Mouse (Mus musculus) kidney, embryonic 15.5 days (tissue): ENCODE data around the gene Sgf29. TPM values are rescaled to one million over a fixed set of nuclear protein-coding genes. Genes with fewer than 3 reads are reported as not detected.

ENCODE experiments used
- ATAC-seq: fragments of 200-750 bp; cut with Nextera tagmentation; replicated peaks from 2 replicates; pipeline ENCODE4 v1.8.0; 2017; ENCODE audit warnings: moderate TSS enrichment; ENCODE audit not compliant: low FRiP score
- H3K27ac ChIP-seq: fragments of 300-500 bp; sonication (generic); 2 replicates; pipeline ENCODE4 v1.5.1; 2015; ENCODE audit warnings: mild to moderate bottlenecking, inconsistent platforms
- H3K27me3 ChIP-seq: fragments of 300-500 bp; sonication (generic); 2 replicates; pipeline ENCODE4 v1.6.1; 2015; ENCODE audit warnings: inconsistent platforms
- H3K36me3 ChIP-seq: fragments of 300-500 bp; sonication (generic); 2 replicates; pipeline ENCODE4 v1.6.1; 2015; ENCODE audit warnings: inconsistent platforms
- H3K4me1 ChIP-seq: fragments of 300-500 bp; sonication (generic); 2 replicates; pipeline ENCODE4 v1.6.1; 2015; ENCODE audit warnings: inconsistent platforms
- H3K4me2 ChIP-seq: fragments of 300-500 bp; sonication (generic); 2 replicates; pipeline ENCODE4 v1.6.1; 2015; ENCODE audit warnings: moderate library complexity, mild to moderate bottlenecking, inconsistent platforms
- H3K4me3 ChIP-seq: fragments of 300-500 bp; sonication (generic); replicated peaks from 2 replicates; pipeline ENCODE4 v1.5.1; 2015; ENCODE audit warnings: mild to moderate bottlenecking, inconsistent platforms
- H3K9ac ChIP-seq: fragments of 300-500 bp; sonication (generic); 2 replicates; pipeline ENCODE4 v1.6.1; 2015; ENCODE audit warnings: mild to moderate bottlenecking, inconsistent platforms
- H3K9me3 ChIP-seq: fragments of 300-500 bp; sonication (generic); replicated peaks from 2 replicates; pipeline ENCODE4 v1.6.1; 2016; ENCODE audit warnings: inconsistent platforms
- WGBS: fragments of 180-500 bp; shearing (Covaris S2); methylation state at CpG from one replicate; pipeline ENCODE4 v1.1.7; 2015; ENCODE audit warnings: mixed read lengths; 5-methylcytosine and 5-hydroxymethylcytosine counted together
- polyA plus RNA-seq: library from polyadenylated mRNA; unstranded; fragments of >200 nt; fragmentation: Nextera tagmentation; extraction: Ambion mirVana; gene quantifications from 2 replicates; pipeline ENCODE4 v1.2.1, GENCODE M21; 2015

Gene Sgf29
- polyA plus RNA-seq, 1 experiment from 2014 or later = 55.0 TPM

DNA sequence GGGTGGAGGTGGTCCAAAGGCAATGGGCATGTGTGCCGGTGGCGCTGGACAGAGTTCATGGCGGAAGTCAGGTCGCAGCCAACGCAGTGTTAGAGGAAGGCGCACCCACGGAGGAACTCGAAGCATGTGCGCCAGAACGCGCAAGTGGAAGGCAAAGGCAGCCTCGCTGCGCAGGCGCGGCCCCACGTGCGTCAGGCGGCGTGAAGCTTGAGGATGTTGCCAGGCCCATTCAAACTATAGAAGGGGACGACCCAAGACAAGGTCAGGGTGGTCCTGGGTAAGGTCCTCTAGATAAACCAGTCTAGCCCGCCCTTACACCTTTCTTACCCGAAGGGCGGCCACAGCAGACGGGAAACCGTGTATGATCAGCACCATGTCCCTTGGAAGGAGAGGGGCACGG is 43.3 kb downstream of the Sgf29 start:
- 95% methylated on average over 26 of the region's 26 CpGs for WGBS
- Histone ChIP-seq H3K4me3 (no peak overlapping the region), H3K9ac (no peak overlapping the region), H3K9me3 (no peaks in the 10 kb centered on the region), H3K36me3 (peaks cover 30% of the 10 kb centered on the region), H3K27me3 (no peaks in the 10 kb centered on the region), H3K27ac (no peak overlapping the region), H3K4me1 (peaks cover 25% of the 10 kb centered on the region), H3K4me2 (no peak overlapping the region)
- ATAC-seq = no peak

DNA sequence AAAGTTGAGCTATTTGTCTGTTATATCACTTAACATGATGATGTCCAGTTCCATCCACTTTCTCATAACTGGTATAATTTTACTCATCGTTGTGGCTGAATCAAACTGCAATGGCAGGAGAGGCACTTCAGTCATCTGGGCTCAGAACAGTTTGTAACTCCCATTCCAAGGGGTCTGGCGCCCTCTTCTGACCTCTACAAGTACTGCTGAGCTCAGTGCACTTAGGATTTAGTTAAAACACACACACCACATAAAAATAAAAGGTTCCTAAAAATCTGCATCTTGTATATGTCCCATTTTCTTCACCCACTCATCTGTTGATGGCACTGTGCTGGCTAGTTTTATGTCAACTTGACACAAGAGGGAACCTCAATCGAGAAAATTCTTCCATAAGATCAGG is 44.1 kb downstream of the Sgf29 start:
- ATAC-seq = no peak
- Histone ChIP-seq H3K9ac (no peak overlapping the region), H3K4me1 (peaks cover 25% of the 10 kb centered on the region), H3K9me3 (no peaks in the 10 kb centered on the region), H3K4me3 (no peak overlapping the region), H3K27me3 (no peaks in the 10 kb centered on the region), H3K4me2 (no peak overlapping the region), H3K36me3 (peaks cover 35% of the 10 kb centered on the region), H3K27ac (no peak overlapping the region)
- WGBS = 38% methylated on average over 3 of the region's 3 CpGs

DNA sequence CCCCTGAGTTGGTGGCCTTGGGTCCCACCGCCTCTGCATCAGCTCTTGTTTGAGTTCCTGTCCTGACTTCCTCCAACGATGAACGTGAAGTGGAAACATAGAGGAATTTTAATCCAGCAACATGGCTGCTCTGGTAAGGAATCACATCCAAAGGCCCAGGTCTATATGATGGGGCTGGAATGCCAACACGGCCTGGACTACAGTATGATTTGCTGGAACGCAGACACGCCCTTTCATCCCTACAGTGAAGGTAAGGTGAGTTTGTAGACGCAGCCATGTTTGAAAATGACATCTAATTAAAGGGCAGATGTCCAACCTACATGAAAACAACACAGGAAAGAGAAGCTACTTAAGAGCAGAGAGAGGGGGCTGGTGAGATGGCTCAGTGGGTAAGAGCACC is 44.7 kb downstream of the Sgf29 start:
- Histone ChIP-seq H3K4me3 (no peak overlapping the region), H3K4me1 (peaks cover 25% of the 10 kb centered on the region), H3K9ac (no peak overlapping the region), H3K36me3 (peaks cover 35% of the 10 kb centered on the region), H3K9me3 (no peaks in the 10 kb centered on the region), H3K27me3 (no peaks in the 10 kb centered on the region), H3K4me2 (no peak overlapping the region), H3K27ac (no peak overlapping the region)
- WGBS = 87% methylated on average over 7 of the region's 7 CpGs
- ATAC-seq = no peak

DNA sequence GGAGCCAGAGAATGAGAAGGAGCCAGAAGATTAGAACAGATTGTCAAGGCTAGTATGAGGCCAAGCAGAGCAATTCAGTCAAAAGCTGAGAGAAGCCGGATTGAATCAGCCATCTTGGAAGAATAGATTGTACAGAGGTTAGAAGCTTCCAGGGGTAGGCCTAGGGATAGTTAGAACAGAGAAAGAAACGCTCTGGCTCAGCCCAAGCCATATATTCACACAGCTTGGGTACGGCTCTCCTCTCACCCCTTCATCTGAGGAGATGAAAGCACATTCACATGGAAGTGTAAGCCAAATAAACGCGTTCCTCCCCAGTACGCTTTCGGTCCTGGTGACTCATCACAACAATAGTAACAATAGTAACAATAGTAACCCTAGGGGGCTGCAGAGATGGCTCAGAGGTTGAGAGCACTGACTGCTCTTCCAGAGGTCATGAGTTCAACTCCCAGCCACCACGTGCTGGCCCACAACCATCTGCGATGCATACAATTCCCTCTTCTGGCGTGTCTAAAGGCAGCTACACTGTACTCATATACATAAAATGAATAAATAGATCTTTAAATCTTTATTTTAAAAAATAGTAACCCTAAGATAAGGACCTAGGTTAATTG is 45.4 kb downstream of the Sgf29 start:
- no peak for ATAC-seq
- peak overlapping the region; percentile 90 for H3K4me2 ChIP-seq
- H3K9ac ChIP-seq = peak overlapping the region; percentile 85
- peak overlapping the region; percentile 93 for H3K4me3 ChIP-seq
- H3K27me3 ChIP-seq = no peaks in the 10 kb centered on the region
- 21% methylated on average over 10 of the region's 10 CpGs for WGBS
- peaks cover 40% of the 10 kb centered on the region for H3K36me3 ChIP-seq
- H3K9me3 ChIP-seq = no peaks in the 10 kb centered on the region
- H3K27ac ChIP-seq = peak overlapping the region; percentile 98
- peaks cover 25% of the 10 kb centered on the region for H3K4me1 ChIP-seq

DNA sequence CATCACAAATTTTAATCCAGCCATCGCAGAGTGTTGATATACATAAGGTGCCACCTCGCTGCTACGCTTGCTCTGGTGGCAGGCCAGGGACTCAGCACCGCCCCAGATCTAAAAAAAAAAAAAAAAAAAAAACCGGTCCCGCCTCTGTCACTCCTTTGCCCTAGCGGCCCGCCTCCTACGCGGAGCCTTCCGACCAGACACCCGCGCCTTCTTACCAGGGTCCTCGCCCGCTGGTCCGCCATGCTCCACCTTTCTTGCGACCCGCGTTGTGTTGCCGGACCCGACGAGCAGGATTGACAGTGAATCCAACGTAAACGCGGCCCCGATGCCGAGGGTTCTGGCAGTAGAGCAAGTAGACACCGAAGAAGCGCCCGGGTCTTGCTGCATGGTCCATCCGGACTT is 46.1 kb downstream of the Sgf29 start, which contains the start of gene Bola2:
Gene Bola2, plus strand, starts transcription at position 192 of the 402 bp plus-strand sequence.
- Histone ChIP-seq H3K36me3 (peaks cover 39% of the 10 kb centered on the region), H3K4me3 (peak within 1 kb of the TSS; percentile 93), H3K9ac (peak within 1 kb of the TSS; percentile 85), H3K4me1 (peaks cover 25% of the 10 kb centered on the region), H3K4me2 (peak within 1 kb of the TSS; percentile 90), H3K27me3 (no peaks in the 10 kb centered on the region), H3K9me3 (no peaks in the 10 kb centered on the region), H3K27ac (peak within 1 kb of the TSS; percentile 98)
- ATAC-seq = peak; percentile 64
- WGBS = under 1% methylated on average over 31 of the region's 31 CpGs

GRCm38 (mm10) chr7:126695631-126696207 is 46.6 kb downstream of the Sgf29 start, which contains the start of gene Slx1b:
Gene Slx1b, minus strand, starts transcription at chr7:126695784.
- H3K27me3 ChIP-seq = no peaks in the 10 kb centered on the region
- no peaks in the 10 kb centered on the region for H3K9me3 ChIP-seq
- peaks cover 25% of the 10 kb centered on the region for H3K4me1 ChIP-seq
- peaks cover 37% of the 10 kb centered on the region for H3K36me3 ChIP-seq
- peak within 1 kb of the TSS; percentile 90 for H3K4me2 ChIP-seq
- H3K4me3 ChIP-seq = peak within 1 kb of the TSS; percentile 93
- 0% methylated on average over 40 of the region's 40 CpGs for whole genome bisulfite sequencing
- peak; percentile 97 for ATAC-seq
- peak within 1 kb of the TSS; percentile 98 for H3K27ac ChIP-seq
- H3K9ac ChIP-seq = peak within 1 kb of the TSS; percentile 85

GRCm38 (mm10) chr7:126696303-126696702 is 47.2 kb downstream of the Sgf29 start:
- Histone ChIP-seq H3K4me2 (peak overlapping the region; percentile 90), H3K27ac (peak overlapping the region; percentile 98), H3K27me3 (no peaks in the 10 kb centered on the region), H3K9me3 (no peaks in the 10 kb centered on the region), H3K9ac (peak overlapping the region; percentile 76), H3K36me3 (peaks cover 31% of the 10 kb centered on the region), H3K4me1 (peaks cover 31% of the 10 kb centered on the region), H3K4me3 (peak overlapping the region; percentile 93)
- ATAC-seq = no peak; the same call in 1 of the 2 replicates
- WGBS = 3% methylated on average over 17 of the region's 17 CpGs

DNA sequence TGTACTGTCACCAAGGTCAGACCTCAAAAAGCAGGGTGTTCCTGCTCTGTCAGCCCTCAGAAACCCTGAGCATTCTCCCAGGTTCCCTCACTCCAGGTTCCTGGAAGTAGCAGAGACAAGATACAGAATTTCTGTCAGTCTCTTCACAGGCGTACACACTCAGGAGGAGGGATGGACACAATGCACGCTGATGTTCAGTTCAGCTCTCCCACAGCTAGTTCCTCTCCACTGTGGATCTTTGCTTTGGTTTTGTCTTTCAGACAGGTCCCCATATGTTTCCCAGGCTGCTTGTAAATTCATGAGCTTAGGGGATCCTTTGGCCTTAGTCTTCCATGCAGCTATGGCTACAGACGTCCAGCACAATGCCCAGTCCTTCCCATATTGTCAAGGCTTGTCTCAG is 47.8 kb downstream of the Sgf29 start:
- peaks cover 26% of the 10 kb centered on the region for H3K36me3 ChIP-seq
- peak overlapping the region; percentile 76; the same call in 1 of the 2 replicates for H3K9ac ChIP-seq
- 0 out of 2 replicates have a peak, but pooled peaks cover 2% of the 10 kb centered on the region for H3K27me3 ChIP-seq
- no peaks in the 10 kb centered on the region for H3K9me3 ChIP-seq
- H3K4me1 ChIP-seq = peaks cover 34% of the 10 kb centered on the region
- H3K4me2 ChIP-seq = peak overlapping the region; percentile 90
- no peak overlapping the region for H3K27ac ChIP-seq
- no peak for ATAC-seq
- 73% methylated on average over 3 of the region's 3 CpGs for WGBS
- H3K4me3 ChIP-seq = peak overlapping the region; percentile 93

DNA sequence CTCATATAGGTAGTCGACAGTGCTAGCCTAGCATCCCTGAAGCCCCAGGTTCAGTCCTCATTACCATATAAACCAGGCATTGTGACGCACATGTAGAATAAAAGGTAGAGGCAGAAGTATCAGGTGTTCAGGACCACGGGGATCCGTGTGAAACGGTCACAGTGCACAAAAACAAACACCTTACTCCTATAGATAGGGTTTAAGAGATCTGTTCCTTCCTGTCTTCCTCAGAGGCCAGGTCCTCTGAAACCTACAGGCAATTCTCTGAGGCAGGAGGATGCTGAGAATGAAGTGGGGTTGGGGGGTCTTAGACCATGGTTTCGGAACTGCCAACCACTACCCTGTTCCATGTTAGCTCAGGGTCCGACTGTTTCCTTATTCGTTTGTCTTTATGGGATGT is 48.7 kb downstream of the Sgf29 start:
- Histone ChIP-seq H3K27ac (no peak overlapping the region), H3K9ac (no peak overlapping the region), H3K4me1 (peaks cover 34% of the 10 kb centered on the region), H3K36me3 (peaks cover 17% of the 10 kb centered on the region; the same call in 1 of the 2 replicates), H3K4me3 (no peak overlapping the region), H3K27me3 (peaks cover 11% of the 10 kb centered on the region; the same call in 1 of the 2 replicates), H3K4me2 (no peak overlapping the region), H3K9me3 (no peaks in the 10 kb centered on the region)
- WGBS = 96% methylated on average over 8 of the region's 8 CpGs
- no peak for ATAC-seq

GRCm38 (mm10) chr7:126700063-126701015 is 51.2 kb downstream of the Sgf29 start:
- H3K4me2 ChIP-seq = no peak overlapping the region

DNA sequence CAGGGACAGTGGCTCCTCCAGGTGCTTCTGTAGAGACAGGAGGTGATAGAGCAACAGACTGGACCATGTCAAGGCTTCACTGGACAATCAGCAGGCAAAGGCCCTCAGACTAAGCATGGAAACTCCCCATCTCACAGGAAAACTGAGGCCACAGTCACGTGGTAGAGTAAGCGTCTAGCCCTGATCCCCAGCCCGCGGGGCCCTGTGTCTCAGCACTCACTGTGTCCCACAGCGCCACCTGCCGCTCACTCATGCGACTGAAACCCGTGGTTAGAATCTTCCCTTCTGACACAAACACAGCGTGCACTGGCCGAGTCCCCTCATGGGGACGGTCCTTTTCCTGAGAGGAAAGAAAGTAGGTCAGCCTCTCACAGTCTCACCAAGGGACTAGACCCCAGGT is 52.0 kb downstream of the Sgf29 start:
- Histone ChIP-seq H3K36me3 (peaks cover 17% of the 10 kb centered on the region; the same call in 1 of the 2 replicates), H3K9ac (0 out of 2 replicates have a peak overlapping the region, but pooled peaks have one; percentile 14), H3K4me1 (peaks cover 38% of the 10 kb centered on the region), H3K27ac (no peak overlapping the region), H3K4me2 (peak overlapping the region; percentile 39), H3K4me3 (no peak overlapping the region), H3K27me3 (peaks cover 43% of the 10 kb centered on the region), H3K9me3 (no peaks in the 10 kb centered on the region)
- WGBS = 6% methylated on average over 11 of the region's 11 CpGs
- ATAC-seq = peak; percentile 24; the same call in 1 of the 2 replicates

More at GRCm38 (mm10) chr7:126700063-126701015, 51.2 kb downstream of the Sgf29 start:
- peaks cover 17% of the 10 kb centered on the region; the same call in 1 of the 2 replicates for H3K36me3 ChIP-seq
- no peak overlapping the region for H3K9ac ChIP-seq
- H3K27me3 ChIP-seq = peaks cover 35% of the 10 kb centered on the region
- H3K9me3 ChIP-seq = no peaks in the 10 kb centered on the region
- H3K4me1 ChIP-seq = peaks cover 38% of the 10 kb centered on the region
- no peak for ATAC-seq
- no peak overlapping the region for H3K4me3 ChIP-seq
- H3K27ac ChIP-seq = no peak overlapping the region
- 82% methylated on average over 25 of the region's 25 CpGs for WGBS
